ENCODE assay signal across 17 mouse cellular contexts in the genomic region with DNA sequence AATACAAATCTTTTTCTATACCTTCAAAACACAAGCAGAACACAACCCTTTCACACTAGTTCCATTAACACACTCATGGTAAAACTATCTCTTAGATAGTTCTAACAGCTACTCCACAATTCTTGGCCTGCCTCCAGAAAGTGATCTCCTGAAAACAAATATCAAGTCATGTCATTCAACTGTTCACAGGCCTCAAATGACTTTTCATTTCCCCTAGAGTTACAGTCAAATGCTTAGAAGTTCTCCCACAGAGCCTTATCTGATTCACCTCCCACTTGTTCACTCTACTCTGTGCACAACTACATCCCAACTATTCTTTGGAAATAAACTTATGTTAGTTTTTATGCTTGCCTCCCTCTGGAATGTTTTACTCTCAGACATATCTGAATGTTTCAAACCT. TPM values are rescaled to one million over a fixed set of nuclear protein-coding genes. Genes with fewer than 3 reads are reported as not detected.
DNase-seq lines count a peak whose midpoint lies in the region; ATAC-seq and TF ChIP-seq lines count a peak whose summit lies in the region.
"Had no signal": no experiment of that assay in that cellular context is flagged by ENCODE, and none has a peak within 500 bp of the region (broad histone marks: within the 10 kb centered on the region; RNA-seq: fewer than 3 reads in every experiment).

No protein-coding gene starts in this region.

- no peak for ATAC-seq in heart, embryonic 13.5 days (ENCODE audit: extremely low read depth, insufficient number of reproducible peaks, low FRiP score, low TSS enrichment)
- ATAC-seq in lung, embryonic 14.5 days (ENCODE audit: insufficient read depth) = no peak
- peak; percentile 77 for ATAC-seq in megakaryocyte-erythroid progenitor cell, adult 5-6 weeks (replicated peaks; ENCODE audit: low FRiP score, low TSS enrichment, poor library complexity, severe bottlenecking)
- ATAC-seq: intestine, embryonic 16.5 days; liver, embryonic 12.5 days; midbrain, embryonic 16.5 days had no signal

- H3K79me2 ChIP-seq in heart, adult 2 months (replicated peaks; ENCODE audit: control insufficient read depth, insufficient read depth, low read length) = no peaks in the 10 kb centered on the region

- peaks cover 6% of the 10 kb centered on the region for H3K36me3 ChIP-seq in heart, embryonic 13.5 days
- H3K36me3 ChIP-seq in heart, adult 2 months (ENCODE audit: control insufficient read depth, insufficient read depth, low read length) = peaks cover 21% of the 10 kb centered on the region
- 0 out of 2 replicates have a peak, but pooled peaks cover 4% of the 10 kb centered on the region for H3K36me3 ChIP-seq in lung, embryonic 14.5 days (ENCODE audit: insufficient read depth)
- H3K36me3 ChIP-seq: lung, embryonic 15.5 days had no signal

- peaks cover 27% of the 10 kb centered on the region for H3K4me1 ChIP-seq in heart, embryonic 13.5 days
- H3K4me1 ChIP-seq in heart, adult 2 months (ENCODE audit: control insufficient read depth, insufficient read depth, low read length) = peaks cover 7% of the 10 kb centered on the region
- no peaks in the 10 kb centered on the region for H3K4me1 ChIP-seq in lung, embryonic 14.5 days (ENCODE audit: insufficient read depth)
- H3K4me1 ChIP-seq: lung, embryonic 15.5 days had no signal

- TF ChIP-seq POLR2A in heart, adult 2 months (IDR thresholded peaks at IDR 0.05; ENCODE audit: insufficient read depth, low read depth, low read length) = no peak

- TF ChIP-seq EP300 in heart, adult 2 months (IDR thresholded peaks at IDR 0.05; ENCODE audit: insufficient read depth, low read depth, low read length) = no peak

- intact Hi-C loops in heart, adult 2 months (cut with DNase I) = no loop called here

- H3K9ac ChIP-seq in heart, embryonic 13.5 days = no peak overlapping the region
- no peak overlapping the region for H3K9ac ChIP-seq in heart, adult 2 months (ENCODE audit: low read depth, low read length)
- H3K9ac ChIP-seq in lung, embryonic 14.5 days = no peak overlapping the region
- H3K9ac ChIP-seq: hindbrain, embryonic 14.5 days; liver, embryonic 12.5 days; lung, embryonic 15.5 days had no signal

- H3K4me3 ChIP-seq in heart, embryonic 13.5 days = no peak overlapping the region
- no peak overlapping the region for H3K4me3 ChIP-seq in heart, adult 2 months
- H3K4me3 ChIP-seq in lung, embryonic 14.5 days (ENCODE audit: low read depth, low read length) = no peak overlapping the region
- H3K4me3 ChIP-seq: liver, embryonic 12.5 days; lung, embryonic 15.5 days had no signal

- no peak for DNase-seq in heart, adult 2 months
- DNase-seq in lung, embryonic 14.5 days = peak; percentile 4
- no peak for DNase-seq in lung, postnatal 25 days (ENCODE audit: low spot score)
- DNase-seq in MEL-GATA-1-ER (ENCODE audit: extremely low read depth, low read depth) = peak; percentile 36
- no peak for DNase-seq in retina, postnatal 1 day
- DNase-seq in cerebellum, postnatal 4 days (ENCODE audit: low spot score in 2 of 2) = no peak
- DNase-seq: cerebellum, adult 2 months; gastrocnemius, postnatal 14 days; right cerebral cortex, postnatal 25 days; thymus, postnatal 36 days had no signal

- no peaks in the 10 kb centered on the region for H3K9me3 ChIP-seq in heart, embryonic 13.5 days
- no peaks in the 10 kb centered on the region for H3K9me3 ChIP-seq in lung, embryonic 14.5 days (ENCODE audit: low read depth, low read length)
- H3K9me3 ChIP-seq: liver, embryonic 12.5 days; lung, embryonic 15.5 days had no signal

- H3K27ac ChIP-seq in heart, embryonic 13.5 days (replicated peaks) = 0 out of 2 replicates have a peak overlapping the region, but pooled peaks have one; percentile 20
- H3K27ac ChIP-seq in heart, adult 2 months = no peak overlapping the region
- H3K27ac ChIP-seq in lung, embryonic 14.5 days (ENCODE audit: low read depth) = no peak overlapping the region
- H3K27ac ChIP-seq: hindbrain, embryonic 14.5 days; liver, embryonic 12.5 days; lung, embryonic 15.5 days had no signal

- TF ChIP-seq CTCF in heart, adult 2 months (IDR thresholded peaks at IDR 0.05) = no peak
- no peak for TF ChIP-seq CTCF in lung, embryonic 14.5 days (IDR thresholded peaks at IDR 0.05; ENCODE audit: low read depth)

- no peaks in the 10 kb centered on the region for H3K27me3 ChIP-seq in heart, embryonic 13.5 days (replicated peaks)
- no peaks in the 10 kb centered on the region for H3K27me3 ChIP-seq in heart, adult 2 months (ENCODE audit: control insufficient read depth, insufficient read depth, low read length)
- no peaks in the 10 kb centered on the region for H3K27me3 ChIP-seq in lung, embryonic 14.5 days (ENCODE audit: insufficient read depth, low read length)
- H3K27me3 ChIP-seq: liver, embryonic 12.5 days; lung, embryonic 15.5 days had no signal

- H3K4me2 ChIP-seq in heart, embryonic 13.5 days = no peak overlapping the region
- no peak overlapping the region for H3K4me2 ChIP-seq in lung, embryonic 14.5 days
- H3K4me2 ChIP-seq: hindbrain, embryonic 14.5 days; liver, embryonic 12.5 days; lung, embryonic 15.5 days had no signal

RNA-seq across cellular contexts. Expression of a gene that starts 15.9 kb away (rescaled TPM):
- 20.0 and 24.0 TPM in 2 replicates for polyA plus RNA-seq in heart, embryonic 13.5 days (2015; fragmentation: Nextera tagmentation; extraction: Ambion mirVana)
- 100 to 1,000 TPM; 115 to 144 TPM for total RNA-seq in heart, adult 2 months (2021)
- 19.4 and 52.7 TPM in 2 replicates for polyA plus RNA-seq in heart, adult 2 months (2012; rRNA removed)
- polyA plus RNA-seq in lung, embryonic 14.5 days (2014; fragmentation: Nextera tagmentation; extraction: Ambion mirVana) = 59.3 and 60.1 TPM in 2 replicates
- 72.7 and 93.7 TPM in 2 replicates for total RNA-seq in megakaryocyte-erythroid progenitor cell, adult 5-6 weeks (2014; fragmentation: Nextera tagmentation)
- total RNA-seq in megakaryocyte-erythroid progenitor cell, adult 5-6 weeks (2017) = 244 and 250 TPM in 2 replicates

Comparison
In these comparisons a context has a peak if more than half of its experiments do, and no peak if none do; other contexts are left out.
1. DNase-seq: peak in lung, embryonic 14.5 days (single experiment) and MEL-GATA-1-ER (single experiment); none in heart, adult 2 months (0 of 2), lung, postnatal 25 days (single experiment), retina, postnatal 1 day (single experiment) and cerebellum, postnatal 4 days (0 of 2).